Mouse (Mus musculus): ENCODE results near the gene Ndufa6.
"Not testable (repeated sequence)": the region's sequence is repeated elsewhere in the genome, so short reads cannot be mapped to it uniquely, and the experiment has no call there.

The Ndufa6 gene

GRCm38 (mm10) chr15:82364561-82364960, 10.4 kb upstream of the Ndufa6 start:
- not testable (repeated sequence) for DNase-seq (ENCODE audit: low read depth)

DNA sequence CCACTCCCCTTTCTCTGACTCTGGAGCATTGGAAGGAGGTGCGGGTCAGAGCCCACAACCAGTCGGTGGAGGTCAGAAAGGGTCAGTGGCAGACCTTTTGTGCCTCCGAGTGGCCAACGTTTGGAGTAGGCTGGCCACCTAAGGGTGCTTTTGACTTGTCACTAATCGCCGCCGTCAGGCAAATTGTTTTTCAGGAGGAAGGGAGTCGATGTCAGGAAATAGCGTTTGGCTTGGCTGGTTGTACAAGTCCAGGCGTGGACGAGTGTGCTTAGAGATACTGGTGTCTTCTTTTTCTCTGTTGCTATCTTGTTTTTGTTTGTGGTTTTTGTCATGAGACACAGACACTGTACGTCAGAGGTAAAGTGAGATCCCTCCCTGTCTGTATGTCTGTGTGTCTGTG, 9.7 kb upstream of the Ndufa6 start:
- DNase-seq (ENCODE audit: low read depth), result not testable (repeated sequence)

DNA sequence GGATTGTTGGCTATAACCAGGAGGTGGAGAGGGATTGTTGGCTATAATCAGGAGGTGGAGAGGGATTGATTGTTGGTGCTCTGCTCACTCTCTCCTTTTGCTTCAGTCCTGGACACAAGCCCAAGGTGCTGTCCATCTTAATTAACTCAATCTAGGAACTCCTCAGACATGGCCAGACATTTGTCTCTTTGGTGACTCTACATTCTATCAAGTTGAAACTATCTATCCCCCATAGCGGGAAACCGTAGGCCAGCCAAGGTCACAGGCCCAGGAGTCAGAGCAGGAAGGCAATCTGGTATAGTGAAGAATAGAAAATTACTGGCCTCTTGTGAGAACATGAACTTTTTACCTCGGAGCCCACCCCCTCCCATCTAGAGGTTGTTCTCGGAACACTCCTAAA, 8.1 kb upstream of the Ndufa6 start:
- no peak for DNase-seq (ENCODE audit: low read depth)

DNA sequence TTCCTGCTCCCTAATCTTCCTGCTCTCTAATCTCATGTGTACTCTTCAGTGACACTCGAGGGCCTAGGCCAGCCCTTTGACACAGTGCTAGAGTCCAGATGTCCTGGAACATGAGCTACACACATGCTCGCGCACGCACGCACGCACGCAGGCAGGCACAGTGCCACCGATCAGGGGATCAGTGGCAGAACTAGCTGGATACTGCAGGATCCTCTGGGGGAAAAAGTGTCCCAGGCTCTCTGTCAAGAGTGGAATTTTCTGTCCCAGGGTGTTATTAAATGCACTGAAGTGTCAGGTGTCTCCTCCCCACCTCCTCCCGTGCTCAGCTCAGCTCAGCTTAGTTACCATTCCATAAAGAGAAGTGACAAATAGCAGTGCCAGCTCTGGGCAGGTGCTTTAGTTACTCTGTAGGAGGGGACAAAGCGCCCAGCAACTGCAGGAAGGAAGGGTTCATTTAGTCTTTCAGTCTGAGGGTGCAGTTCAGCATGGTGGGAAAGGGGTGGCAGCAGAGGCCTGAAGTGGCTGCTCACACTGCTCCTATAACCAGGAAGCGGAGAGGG, 7.4 kb upstream of the Ndufa6 start:
- DNase-seq (ENCODE audit: low read depth), result no peak

DNA sequence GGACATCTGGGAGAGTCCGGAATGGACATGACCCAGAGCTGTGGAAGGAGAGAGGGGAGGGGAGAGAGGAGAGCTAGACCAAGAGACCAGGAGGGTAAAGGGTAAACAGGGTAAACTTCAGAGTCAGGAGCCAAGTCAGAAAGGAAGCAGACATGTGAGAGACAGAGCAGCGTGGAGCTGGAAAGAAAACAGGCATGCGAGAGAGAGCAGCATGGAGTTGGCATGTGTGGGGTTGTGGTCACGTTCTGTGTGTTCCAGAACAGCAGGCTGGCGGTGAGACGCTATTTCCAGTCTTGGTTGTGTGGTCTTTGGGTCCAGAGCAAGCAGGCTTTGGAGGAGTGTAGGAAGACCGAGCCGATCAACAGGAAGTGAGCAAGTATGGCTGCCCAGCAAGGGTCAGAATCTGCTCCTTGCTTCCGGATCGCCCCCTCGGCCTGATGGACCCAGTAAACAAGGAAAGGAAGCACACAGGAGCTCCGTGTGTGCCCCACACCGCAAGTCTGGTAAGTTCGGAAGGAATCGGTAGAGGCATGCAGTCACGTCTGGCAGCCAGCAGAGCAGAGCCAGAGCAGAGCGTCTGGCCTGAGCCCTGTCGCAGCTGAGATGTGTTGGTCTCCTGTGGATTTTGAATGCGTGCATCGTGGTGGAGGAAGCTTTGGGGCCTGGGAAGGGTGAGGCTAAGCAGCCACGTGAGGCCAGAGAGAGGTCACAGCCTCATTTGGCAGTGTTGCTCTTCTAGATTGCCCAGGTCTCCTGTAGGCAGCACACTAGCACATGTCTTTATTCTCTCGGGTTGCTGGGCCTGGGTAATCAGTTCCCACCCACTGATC, 4.5 kb upstream of the Ndufa6 start:
- DNase-seq (ENCODE audit: low read depth), result no peak

GRCm38 (mm10) chr15:82353745-82354113, 393 bp downstream of the Ndufa6 start:
- no peak for DNase-seq (ENCODE audit: low read depth)

DNA sequence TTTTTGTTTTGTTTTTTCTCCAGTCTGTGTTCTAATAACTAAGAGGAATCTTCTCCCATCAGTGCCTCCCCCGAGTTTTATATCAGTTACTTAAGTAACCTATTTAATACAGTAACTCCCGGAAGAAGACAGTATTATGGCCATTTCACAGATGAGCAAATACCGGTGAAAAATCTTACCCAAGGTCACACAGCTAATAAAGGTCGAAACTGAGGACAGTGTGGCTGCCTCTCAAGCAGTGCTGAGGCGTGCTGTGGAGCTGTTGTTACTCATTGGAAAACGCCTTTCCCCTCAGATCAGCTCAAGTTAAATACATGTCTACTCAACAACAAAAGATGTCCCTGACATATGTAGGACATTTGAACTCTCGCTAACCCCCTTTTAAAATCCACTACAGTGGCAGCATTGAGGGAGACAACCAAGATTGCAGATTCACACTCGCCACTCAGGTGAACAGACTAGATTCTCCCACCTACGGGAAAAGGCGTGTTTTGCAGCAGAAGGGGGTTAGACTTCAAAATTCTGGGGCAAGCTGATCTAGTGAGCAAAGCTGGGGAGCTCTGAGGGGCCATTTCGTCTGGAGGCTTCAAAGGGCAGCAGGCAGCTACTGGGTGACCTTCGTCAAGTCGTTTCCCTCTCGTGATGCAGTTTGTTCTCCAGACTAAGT, 911 bp downstream of the Ndufa6 start:
- no peak for DNase-seq (ENCODE audit: low read depth)

- no peak for DNase-seq (ENCODE audit: low read depth)
These were observed 2.6 kb downstream of the Ndufa6 start for GRCm38 (mm10) chr15:82351480-82351879.

DNA sequence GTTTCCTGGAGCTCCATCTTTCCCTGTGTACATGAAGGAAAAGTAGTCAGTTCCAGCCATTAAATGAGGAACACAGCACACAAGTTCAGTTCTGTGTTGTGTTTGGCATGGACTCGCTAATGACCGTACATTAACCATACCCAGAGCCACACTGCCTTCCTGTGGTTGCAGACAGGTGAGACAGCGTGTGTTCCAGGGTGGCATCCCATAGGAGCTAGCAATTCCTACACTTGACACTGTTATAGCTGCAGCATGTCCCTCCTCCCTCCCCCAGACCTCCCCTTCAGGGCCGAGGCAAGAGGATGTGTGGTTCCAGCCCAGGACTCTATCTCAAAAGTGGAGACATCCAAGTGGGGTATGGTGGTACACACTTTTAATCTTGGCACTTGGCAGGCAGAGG, 3.8 kb downstream of the Ndufa6 start:
- no peak for DNase-seq (ENCODE audit: low read depth)

GRCm38 (mm10) chr15:82348999-82349341, 5.2 kb downstream of the Ndufa6 start:
- no peak for DNase-seq (ENCODE audit: low read depth)

- DNase-seq (ENCODE audit: low read depth), result no peak
These were observed 5.7 kb downstream of the Ndufa6 start for GRCm38 (mm10) chr15:82348258-82348998.

GRCm38 (mm10) chr15:82347852-82348251, 6.3 kb downstream of the Ndufa6 start:
- no peak for DNase-seq (ENCODE audit: low read depth)

DNA sequence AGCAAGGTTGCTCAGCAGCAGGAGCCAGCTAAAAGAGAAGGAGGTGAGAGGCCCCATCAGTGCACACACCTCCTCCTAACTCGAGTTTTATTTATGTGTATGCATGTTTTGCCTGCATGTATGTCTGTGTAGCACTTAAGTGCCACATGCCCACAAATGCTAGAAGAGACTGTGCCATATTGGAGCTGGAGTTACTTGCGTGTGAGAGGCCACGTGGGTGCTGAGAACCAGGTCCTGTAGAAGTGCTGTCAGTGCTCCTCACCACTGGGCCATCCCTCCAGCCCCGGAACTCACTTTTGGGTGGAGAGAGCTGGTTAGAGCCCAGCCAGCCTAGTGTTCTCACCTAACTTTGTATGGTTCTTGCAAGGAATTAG, 6.8 kb downstream of the Ndufa6 start:
- no peak for DNase-seq (ENCODE audit: low read depth)

GRCm38 (mm10) chr15:82346580-82347302, 7.4 kb downstream of the Ndufa6 start:
- no peak for DNase-seq (ENCODE audit: low read depth)

DNA sequence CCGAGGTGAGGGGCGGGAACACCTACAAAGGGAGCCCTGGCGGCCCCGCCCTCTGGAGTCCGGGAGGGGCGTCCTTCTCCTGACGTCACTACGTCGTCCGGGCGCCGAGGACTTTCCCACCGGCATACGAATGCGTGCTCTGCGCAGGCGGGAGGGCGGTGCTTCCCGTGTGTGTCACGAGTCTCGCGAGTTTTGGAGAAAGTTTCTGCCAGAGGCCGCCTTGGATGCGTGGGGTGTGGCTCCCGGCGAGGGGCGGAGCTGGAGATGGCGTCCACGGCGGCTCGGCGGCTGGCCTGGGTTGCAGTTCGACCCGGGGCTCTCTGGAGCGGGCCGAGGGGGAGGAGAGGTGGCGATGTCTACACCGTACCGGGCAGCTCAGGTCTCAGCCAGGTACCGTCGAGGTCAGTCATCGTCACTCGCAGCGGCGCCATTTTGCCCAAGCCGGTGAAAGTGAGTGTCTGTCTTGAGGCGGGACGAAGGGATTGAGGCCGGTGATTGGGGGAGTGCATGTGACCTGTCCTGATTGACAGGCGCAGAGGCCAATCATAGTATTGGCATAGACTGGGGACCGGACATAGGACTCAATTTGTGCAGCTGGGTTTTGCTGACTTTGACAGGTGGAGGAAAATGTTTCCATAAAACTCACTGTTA, 8.2 kb downstream of the Ndufa6 start:
- peak; percentile 97 for DNase-seq (ENCODE audit: low read depth)

DNA sequence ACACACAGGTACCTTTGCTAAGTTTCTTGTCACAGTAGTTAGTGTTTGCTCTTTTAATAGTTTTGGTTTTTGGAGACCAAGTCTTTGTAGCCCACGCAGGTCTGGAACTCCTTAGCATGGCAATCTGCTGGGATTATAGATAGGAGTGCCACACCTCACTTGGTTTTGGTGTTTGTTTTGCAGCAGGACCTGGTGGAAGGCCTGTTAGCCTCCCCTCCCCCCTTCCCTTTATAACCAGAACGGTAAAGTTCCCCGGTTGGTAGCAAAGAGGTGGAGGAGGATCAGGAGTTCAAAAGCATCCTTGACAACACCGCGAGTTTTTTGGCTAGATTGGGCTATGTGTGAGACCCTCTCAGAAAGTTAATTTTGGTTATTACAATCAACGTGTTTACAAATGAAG, 9.2 kb downstream of the Ndufa6 start:
- DNase-seq (ENCODE audit: low read depth), result no peak

DNA sequence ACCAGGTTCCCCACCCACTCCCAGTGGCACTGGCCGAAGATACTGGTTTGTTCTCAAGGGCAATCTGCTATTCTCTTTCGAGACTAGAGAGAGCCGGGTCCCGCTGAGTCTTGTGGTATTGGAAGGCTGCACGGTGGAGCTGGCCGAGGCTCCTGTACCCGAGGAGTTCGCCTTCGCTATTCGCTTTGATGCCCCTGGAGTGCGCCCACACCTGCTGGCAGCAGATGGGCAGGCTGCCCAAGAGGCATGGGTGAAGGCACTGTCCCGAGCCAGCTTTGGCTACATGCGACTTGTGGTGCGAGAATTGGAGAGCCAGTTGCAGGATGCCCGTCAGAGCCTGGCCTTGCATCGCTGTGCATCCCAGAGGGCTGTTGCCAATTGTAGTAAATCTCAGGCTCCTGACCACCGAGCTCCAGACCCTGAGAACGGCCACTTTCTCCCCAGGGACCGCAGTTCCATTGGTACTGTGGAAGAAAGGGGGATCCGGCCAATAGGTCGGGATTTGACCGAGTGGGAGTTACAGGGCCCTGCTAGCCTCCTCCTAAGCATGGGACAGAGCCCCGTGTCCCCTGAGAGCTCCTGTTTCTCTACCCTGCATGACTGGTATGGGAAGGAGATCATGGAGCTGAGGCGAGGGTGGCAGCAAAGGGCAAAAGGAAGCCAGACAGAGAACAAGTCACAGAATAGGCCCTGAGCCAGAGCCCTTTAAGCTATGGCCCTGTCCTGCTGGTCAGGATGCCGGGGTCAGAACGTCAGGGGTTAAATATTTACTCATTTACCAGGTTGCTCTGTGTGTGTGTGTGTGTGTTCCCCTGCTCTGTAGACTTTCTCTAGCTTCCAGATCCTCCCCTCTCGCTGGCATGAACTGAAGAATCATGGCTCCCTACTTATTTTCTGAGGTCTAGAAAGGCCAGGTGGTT, 10.5 kb downstream of the Ndufa6 start:
- no peak for DNase-seq (ENCODE audit: low read depth)

DNA sequence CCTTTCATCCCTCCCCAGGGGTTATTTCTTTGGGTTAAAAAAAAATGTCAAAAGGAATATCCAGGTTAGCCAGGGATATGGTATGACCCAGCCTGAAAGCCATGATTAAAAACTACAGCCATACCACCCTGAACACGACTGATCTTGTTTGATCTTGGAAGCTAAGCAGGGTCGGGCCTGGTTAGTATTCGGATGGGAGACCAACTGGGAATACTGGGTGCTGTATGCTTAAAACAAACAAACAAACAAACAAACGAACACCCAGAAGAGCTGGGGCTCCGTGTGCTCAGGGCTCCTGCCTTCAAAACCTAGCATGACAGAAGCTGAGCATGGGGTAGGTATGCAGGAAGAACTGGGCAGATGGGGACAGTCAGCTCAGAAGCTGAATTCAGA, 11.6 kb downstream of the Ndufa6 start:
- DNase-seq (ENCODE audit: low read depth), result no peak

GRCm38 (mm10) chr15:82341675-82342542, 12.2 kb downstream of the Ndufa6 start:
- DNase-seq (ENCODE audit: low read depth), result peak; percentile 91
